Mouse (Mus musculus): ENCODE measurements around the gene Dstyk.

Dstyk gene

DNA sequence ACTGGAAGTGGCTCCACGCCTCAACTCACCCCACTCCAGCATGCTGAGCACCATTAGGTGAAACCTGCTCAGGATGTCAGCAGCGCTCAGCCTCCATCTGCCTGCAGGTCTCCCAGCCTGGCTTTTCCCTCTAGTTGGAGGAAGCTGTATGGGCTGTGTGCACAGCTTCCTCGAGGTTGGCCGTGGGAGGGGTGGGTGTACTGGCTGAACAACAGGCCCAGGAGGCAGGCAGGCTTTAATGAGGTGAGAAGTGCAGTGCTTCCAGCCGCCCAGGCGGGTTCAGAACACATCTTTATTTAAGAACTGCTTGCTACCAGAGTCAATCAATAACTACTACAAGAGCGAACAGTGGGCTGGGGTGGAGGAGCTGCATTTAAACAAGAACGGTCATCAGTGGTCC, 94.2 kb downstream of the Dstyk start:
- peak; percentile 35 for ATAC-seq (ENCODE audit: low TSS enrichment)

DNA sequence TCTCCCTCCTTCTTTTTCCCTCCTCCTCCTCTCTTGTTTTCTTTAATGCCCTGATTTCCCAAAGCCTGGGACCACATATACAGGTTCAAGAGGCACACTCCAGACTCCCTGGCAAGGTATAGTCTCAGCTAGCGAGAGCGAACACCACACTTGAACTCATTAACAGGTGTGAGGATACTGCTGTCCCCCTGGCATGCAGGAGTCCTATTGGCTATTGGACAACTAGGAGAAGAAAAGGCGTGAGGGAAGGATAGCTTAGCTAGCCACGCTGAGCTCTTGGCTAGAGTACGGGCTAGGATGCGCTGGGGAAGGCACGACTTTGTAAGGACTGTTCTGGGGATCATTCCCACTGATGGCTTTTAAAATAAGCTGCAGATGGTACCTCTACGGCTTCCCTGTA, 94.8 kb downstream of the Dstyk start:
- ATAC-seq (ENCODE audit: low TSS enrichment) = 0 out of 2 replicates have a peak, but pooled peaks have one; percentile 14

DNA sequence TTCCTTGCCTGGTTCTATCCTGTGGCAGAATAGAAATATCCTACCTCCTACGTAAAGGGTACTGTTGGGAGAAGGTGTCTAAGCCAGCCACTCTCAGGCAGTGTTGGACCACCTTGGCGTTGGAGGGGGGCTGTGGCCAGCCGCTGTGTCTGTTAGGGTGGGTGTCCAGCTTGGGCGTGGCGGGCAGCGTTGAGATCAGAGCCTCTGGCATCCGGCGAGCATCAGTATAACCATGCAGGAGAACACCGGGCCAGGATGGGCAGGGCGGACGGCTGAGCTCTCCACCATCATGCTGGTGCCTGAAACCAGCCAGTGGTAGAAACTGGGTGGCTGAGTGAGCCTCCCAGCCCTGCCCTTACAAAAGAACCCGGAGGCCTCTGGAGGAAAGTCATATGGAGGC, 98.0 kb downstream of the Dstyk start:
- no peak for ATAC-seq (ENCODE audit: low TSS enrichment)

Measured in frontal cortex, adult (tissue).